Mouse (Mus musculus): Measurements from ENCODE around the gene Gm20850. TPM values are rescaled to one million over a fixed set of nuclear protein-coding genes. Genes with fewer than 3 reads are reported as not detected.
"Not testable (repeated sequence)": the region's sequence is repeated elsewhere in the genome, so short reads cannot be mapped to it uniquely, and the experiment has no call there.

The Gm20850 gene
- total RNA-seq (2014; rRNA removed) (not detected in 2 replicates), polyA plus RNA-seq (2015; fragmentation: Nextera tagmentation; extraction: Ambion mirVana) (not detected in 2 replicates)

GRCm38 (mm10) chrY:75715022-75715421 is at the start of gene Gm20850:
Gm20850 (plus strand) TSS chrY:75715322.
- H3K4me3 ChIP-seq (ENCODE audit: low read depth, low read length); H3K4me1 ChIP-seq (ENCODE audit: insufficient read depth): not testable (repeated sequence)
- no CpG with 5 or more reads among the region's 6 CpGs for WGBS

More at GRCm38 (mm10) chrY:75715022-75715421, at the start of gene Gm20850:
- DNase-seq; H3K36me3 ChIP-seq (ENCODE audit: insufficient read depth); H3K27me3 ChIP-seq (ENCODE audit: insufficient read depth, low read length); H3K9ac ChIP-seq; ATAC-seq; H3K9me3 ChIP-seq (ENCODE audit: low read length); H3K27ac ChIP-seq (ENCODE audit: low read depth, low read length); H3K4me2 ChIP-seq (ENCODE audit: low read depth): not testable (repeated sequence)
